Mouse (Mus musculus) lung, postnatal 0 days (tissue): ENCODE measurements around the gene Hs2st1. TPM values are rescaled to one million over a fixed set of nuclear protein-coding genes. Genes with fewer than 3 reads are reported as not detected.

Experiments
- ATAC-seq: fragments of 200-750 bp; cut with Nextera tagmentation; 2 replicates; pipeline ENCODE4 v1.8.0; 2017; ENCODE audit warnings: moderate library complexity
- DNase-seq: peaks from one replicate; pipeline ENCODE4 v3.0.0-alpha.2; 2016; ENCODE audit warnings: low spot score
- H3K27ac ChIP-seq: fragments of 300-500 bp; sonication (generic); 2 replicates; pipeline ENCODE4 v1.5.1; 2014; ENCODE audit warnings: antibody characterized with exemption, mild to moderate bottlenecking, low read length, mixed read lengths
- H3K27me3 ChIP-seq: fragments of 300-500 bp; sonication (generic); replicated peaks from 2 replicates; pipeline ENCODE4 v1.6.1; 2014; ENCODE audit warnings: low read length, mixed read lengths; ENCODE audit not compliant: insufficient read depth
- H3K36me3 ChIP-seq: fragments of 300-500 bp; sonication (generic); 2 replicates; pipeline ENCODE4 v1.6.1; 2014; ENCODE audit warnings: low read length, mixed read lengths; ENCODE audit not compliant: insufficient read depth
- H3K4me1 ChIP-seq: fragments of 300-500 bp; sonication (generic); 2 replicates; pipeline ENCODE4 v1.6.1; 2014; ENCODE audit warnings: antibody characterized with exemption, low read depth, low read length, mixed read lengths; ENCODE audit not compliant: insufficient read depth
- H3K4me2 ChIP-seq: fragments of 300-500 bp; sonication (generic); replicated peaks from 2 replicates; pipeline ENCODE4 v1.6.1; 2014; ENCODE audit warnings: low read depth, mild to moderate bottlenecking, low read length, moderate library complexity, mixed read lengths
- H3K4me3 ChIP-seq: fragments of 300-500 bp; sonication (generic); 2 replicates; pipeline ENCODE4 v1.5.1; 2014; ENCODE audit warnings: low read depth, low read length
- H3K9ac ChIP-seq: fragments of 300-500 bp; sonication (generic); replicated peaks from 2 replicates; pipeline ENCODE4 v1.6.1; 2014; ENCODE audit warnings: low read depth, mild to moderate bottlenecking
- H3K9me3 ChIP-seq: fragments of 300-500 bp; sonication (generic); 2 replicates; pipeline ENCODE4 v1.6.1; 2016; ENCODE audit warnings: low read length, mixed read lengths
- CTCF ChIP-seq: IDR thresholded peaks from 2 replicates; pipeline ENCODE4 v1.5.1; 2016; ENCODE audit warnings: antibody characterized with exemption, mild to moderate bottlenecking
- EP300 ChIP-seq: IDR thresholded peaks from 2 replicates; pipeline ENCODE4 v1.6.1; 2016; ENCODE audit warnings: antibody characterized with exemption, mild to moderate bottlenecking, control low read depth
- WGBS: fragments of 180-500 bp; shearing (Covaris S2); extraction: QIAGEN DNeasy Blood & Tissue Kit; methylation state at CpG from one replicate; pipeline ENCODE4 v1.1.7; 2014; 5-methylcytosine and 5-hydroxymethylcytosine counted together
- polyA plus RNA-seq: library from polyadenylated mRNA; unstranded; fragments of >200 nt; fragmentation: Nextera tagmentation; extraction: Ambion mirVana; gene quantifications from 2 replicates; pipeline ENCODE4 v1.2.1, GENCODE M21; 2015

Gene Hs2st1
- polyA plus RNA-seq, 1 experiment from 2014 or later, result 25.1 TPM

- DNase-seq (no peak), ATAC-seq (no peak)
- H3K4me1 ChIP-seq, result no peaks in the 10 kb centered on the region
- H3K9ac ChIP-seq, result no peak overlapping the region
- H3K27me3 ChIP-seq, result no peaks in the 10 kb centered on the region
- no peaks in the 10 kb centered on the region for H3K36me3 ChIP-seq
- H3K27ac ChIP-seq, result no peak overlapping the region
- H3K9me3 ChIP-seq, result no peaks in the 10 kb centered on the region
- H3K4me2 ChIP-seq, result no peak overlapping the region
- WGBS, result 97% methylated on average over 3 of the region's 3 CpGs
- no peak overlapping the region for H3K4me3 ChIP-seq
- no peak for TF ChIP-seq EP300
- no peak for TF ChIP-seq CTCF
These were observed 59.3 kb downstream of the Hs2st1 start for GRCm38 (mm10) chr3:144510724-144511123.

- no peak for TF ChIP-seq CTCF
- TF ChIP-seq EP300, result no peak
- H3K27me3 ChIP-seq, result no peaks in the 10 kb centered on the region
- no peak overlapping the region for H3K4me2 ChIP-seq
- WGBS, result 89% methylated on average over 4 of the region's 4 CpGs
- no peaks in the 10 kb centered on the region for H3K36me3 ChIP-seq
- ATAC-seq (no peak), DNase-seq (no peak)
- H3K27ac ChIP-seq, result no peak overlapping the region
- no peaks in the 10 kb centered on the region for H3K4me1 ChIP-seq
- no peak overlapping the region for H3K4me3 ChIP-seq
- no peaks in the 10 kb centered on the region for H3K9me3 ChIP-seq
- H3K9ac ChIP-seq, result no peak overlapping the region
These were observed 61.6 kb downstream of the Hs2st1 start for GRCm38 (mm10) chr3:144508342-144508741.

DNA sequence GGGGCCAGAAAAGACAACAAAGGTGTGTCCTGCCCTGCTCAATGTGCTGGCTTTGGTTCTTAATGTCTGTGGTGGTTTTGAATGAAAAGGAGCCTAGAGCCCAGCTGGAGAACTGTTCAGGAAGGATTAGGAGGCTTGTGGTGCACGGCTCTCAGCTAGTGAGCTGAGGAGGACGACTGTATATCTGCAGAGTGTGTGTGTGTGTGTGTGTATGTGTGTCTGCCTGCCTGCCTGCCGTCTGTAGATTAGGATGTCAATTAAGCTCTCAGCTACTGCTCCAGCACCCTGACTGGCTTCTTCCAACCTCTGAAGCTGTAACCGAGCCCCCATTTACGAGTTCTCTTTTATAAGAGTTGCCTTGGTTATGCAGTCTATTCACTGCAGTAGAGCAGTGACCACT is 62.1 kb downstream of the Hs2st1 start:
- no peaks in the 10 kb centered on the region for H3K27me3 ChIP-seq
- 62% methylated on average over 5 of the region's 5 CpGs for WGBS
- H3K4me2 ChIP-seq, result no peak overlapping the region
- no peak overlapping the region for H3K9ac ChIP-seq
- no peaks in the 10 kb centered on the region for H3K4me1 ChIP-seq
- DNase-seq, result no peak
- no peaks in the 10 kb centered on the region for H3K36me3 ChIP-seq
- H3K4me3 ChIP-seq, result no peak overlapping the region
- TF ChIP-seq EP300, result no peak
- TF ChIP-seq CTCF, result no peak
- no peak for ATAC-seq
- H3K9me3 ChIP-seq, result no peaks in the 10 kb centered on the region
- no peak overlapping the region for H3K27ac ChIP-seq

DNA sequence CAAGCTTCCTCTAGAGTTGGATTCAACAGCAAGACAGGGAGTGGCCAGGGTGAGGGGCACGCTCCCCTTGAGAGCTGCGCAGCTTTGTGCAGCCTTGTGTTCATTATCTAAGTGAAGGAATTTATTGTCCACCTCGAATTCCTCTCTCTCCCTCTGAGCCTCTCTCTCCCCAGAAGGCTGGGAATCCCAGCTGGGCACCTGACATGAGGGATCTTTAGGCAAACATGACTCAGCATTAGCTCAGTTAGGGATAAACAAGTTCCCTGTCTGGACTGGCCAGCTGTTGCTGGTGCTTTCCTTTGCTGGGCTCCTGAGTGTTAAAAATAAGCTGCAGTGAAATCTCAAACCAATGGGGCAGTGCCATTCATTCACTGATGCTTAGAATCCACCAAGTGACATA is 63.8 kb downstream of the Hs2st1 start:
- Histone ChIP-seq H3K9ac (no peak overlapping the region), H3K4me2 (no peak overlapping the region), H3K9me3 (no peaks in the 10 kb centered on the region), H3K4me3 (no peak overlapping the region), H3K27me3 (no peaks in the 10 kb centered on the region), H3K4me1 (no peaks in the 10 kb centered on the region), H3K27ac (0 out of 2 replicates have a peak overlapping the region, but pooled peaks have one; percentile 14), H3K36me3 (no peaks in the 10 kb centered on the region)
- peak; percentile 40 for DNase-seq
- no peak; the same call in 1 of the 2 replicates for ATAC-seq
- WGBS, result 24% methylated on average over 3 of the region's 3 CpGs
- TF ChIP-seq EP300 (no peak), CTCF (no peak)

GRCm38 (mm10) chr3:144501930-144502329 is 68.1 kb downstream of the Hs2st1 start:
- Histone ChIP-seq H3K4me1 (no peaks in the 10 kb centered on the region; the same call in 1 of the 2 replicates), H3K9me3 (no peaks in the 10 kb centered on the region), H3K27me3 (no peaks in the 10 kb centered on the region), H3K9ac (no peak overlapping the region), H3K4me3 (no peak overlapping the region), H3K27ac (no peak overlapping the region), H3K36me3 (no peaks in the 10 kb centered on the region), H3K4me2 (no peak overlapping the region)
- WGBS, result 54% methylated on average over 7 of the region's 7 CpGs
- ATAC-seq (no peak), DNase-seq (no peak)
- TF ChIP-seq EP300 (no peak), CTCF (no peak)

- no peak for TF ChIP-seq EP300
- TF ChIP-seq CTCF, result no peak
- no peaks in the 10 kb centered on the region; the same call in 1 of the 2 replicates for H3K4me1 ChIP-seq
- DNase-seq (peak; percentile 16), ATAC-seq (peak; percentile 9; the same call in 1 of the 2 replicates)
- no peaks in the 10 kb centered on the region for H3K9me3 ChIP-seq
- H3K9ac ChIP-seq, result no peak overlapping the region
- H3K27me3 ChIP-seq, result no peaks in the 10 kb centered on the region
- no peak overlapping the region for H3K4me3 ChIP-seq
- no peaks in the 10 kb centered on the region for H3K36me3 ChIP-seq
- no peak overlapping the region for H3K4me2 ChIP-seq
- WGBS, result 65% methylated on average over 5 of the region's 5 CpGs
- H3K27ac ChIP-seq, result no peak overlapping the region
These were observed 73.2 kb downstream of the Hs2st1 start for GRCm38 (mm10) chr3:144496762-144497161.

DNA sequence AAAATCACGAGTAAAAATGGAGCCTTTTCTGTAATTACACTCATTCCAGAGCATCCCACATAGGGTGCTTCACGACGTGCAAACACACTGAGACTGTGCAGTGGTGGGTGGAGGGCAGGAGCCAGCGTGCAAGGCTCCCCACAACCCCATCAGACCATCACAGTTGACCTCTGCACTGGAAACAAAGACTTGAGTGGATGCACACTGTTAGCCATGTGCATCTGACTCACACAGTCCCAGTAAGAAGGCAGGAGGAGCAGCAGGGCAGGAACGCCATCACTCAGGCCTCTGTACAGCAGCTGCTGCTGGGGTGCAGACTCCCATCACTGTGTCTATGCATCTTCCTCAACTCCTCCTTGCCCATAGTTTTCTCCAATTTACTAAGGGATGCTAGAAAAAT is 75.1 kb downstream of the Hs2st1 start:
- DNase-seq (no peak), ATAC-seq (no peak)
- no peak overlapping the region for H3K9ac ChIP-seq
- H3K36me3 ChIP-seq, result no peaks in the 10 kb centered on the region
- no peaks in the 10 kb centered on the region; the same call in 1 of the 2 replicates for H3K4me1 ChIP-seq
- no peak overlapping the region for H3K4me3 ChIP-seq
- no peak overlapping the region for H3K4me2 ChIP-seq
- TF ChIP-seq CTCF (no peak), EP300 (no peak)
- 66% methylated on average over 5 of the region's 5 CpGs for WGBS
- no peaks in the 10 kb centered on the region for H3K9me3 ChIP-seq
- H3K27me3 ChIP-seq, result no peaks in the 10 kb centered on the region
- no peak overlapping the region for H3K27ac ChIP-seq
